Mouse (Mus musculus): ENCODE measurements around the gene Eras. TPM values are rescaled to one million over a fixed set of nuclear protein-coding genes. Genes with fewer than 3 reads are reported as not detected.

Eras gene
- total RNA-seq (2012; rRNA removed) = 60.6 and 60.8 TPM in 2 replicates

GRCm38 (mm10) chrX:7928270-7928790 lies at the start of gene Eras:
Gene Eras, minus strand, starts transcription at chrX:7928607.
- H3K9me3 ChIP-seq (ENCODE audit: control insufficient read depth, insufficient read depth, low read depth, low read length) = no peaks in the 10 kb centered on the region

GRCm38 (mm10) chrX:7977892-7978291 lies 49.5 kb upstream of the Eras start, which contains the start of gene Gata1:
Gene Gata1, minus strand, starts transcription at chrX:7978071.
- Histone ChIP-seq H3K9me3 (ENCODE audit: control insufficient read depth, insufficient read depth, low read depth, low read length) (no peaks in the 10 kb centered on the region), H3K27ac (ENCODE audit: insufficient read depth, low read depth, low read length, poor library complexity, severe bottlenecking) (no peak within 1 kb of the TSS), H3K4me3 (ENCODE audit: insufficient read depth in 1 of 2, low read depth in 1 of 2, low read length in 2 of 2, poor library complexity in 1 of 2, severe bottlenecking in 1 of 2) (no peak within 1 kb of the TSS), H3K4me1 (ENCODE audit: control insufficient read depth in 2 of 2, insufficient read depth in 2 of 2, low read length in 2 of 2, poor library complexity in 1 of 2) (peaks cover 0 to 2% of the 10 kb centered on the region in 2 experiments; a peak in 1 of 4 replicates), H3K9ac (ENCODE audit: insufficient read depth, low read depth, low read length, poor library complexity, severe bottlenecking) (no peak within 1 kb of the TSS), H3K36me3 (ENCODE audit: control insufficient read depth, insufficient read depth, low read length, poor library complexity, severe bottlenecking) (no peaks in the 10 kb centered on the region)
- in situ Hi-C loops (cut with MboI; ENCODE audit: low sequenced_read_pairs in 2 of 2, unreplicated experiment in 2 of 2) = no loop called here
- no peak for DNase-seq (ENCODE audit: low read depth, low spot score)
- TF ChIP-seq ZNF384 (IDR thresholded peaks at IDR 0.05; ENCODE audit: low read depth, low read length) = no peak
- no peak for TF ChIP-seq HCFC1 (IDR thresholded peaks at IDR 0.05; ENCODE audit: borderline replicate concordance, insufficient read depth, low read length)
- no peak for TF ChIP-seq CHD2 (IDR thresholded peaks at IDR 0.05; ENCODE audit: low read depth, low read length)
- TF ChIP-seq MAFK (IDR thresholded peaks at IDR 0.05; ENCODE audit: insufficient read depth, low read depth, low read length) = no peak
- no peak for TF ChIP-seq ZC3H11A (IDR thresholded peaks at IDR 0.05; ENCODE audit: borderline replicate concordance, low read depth, low read length)

More at GRCm38 (mm10) chrX:7928270-7928790, at the start of gene Eras:
- DNase-seq (ENCODE audit: low read depth, low spot score) = no peak
- H3K36me3 ChIP-seq (ENCODE audit: control insufficient read depth, insufficient read depth, low read length, poor library complexity, severe bottlenecking) = peaks cover 28% of the 10 kb centered on the region
- no peak for TF ChIP-seq ZC3H11A (IDR thresholded peaks at IDR 0.05; ENCODE audit: borderline replicate concordance, low read depth, low read length)
- TF ChIP-seq MAFK (IDR thresholded peaks at IDR 0.05; ENCODE audit: insufficient read depth, low read depth, low read length) = no peak
- TF ChIP-seq HCFC1 (IDR thresholded peaks at IDR 0.05; ENCODE audit: borderline replicate concordance, insufficient read depth, low read length) = no peak
- TF ChIP-seq ZNF384 (IDR thresholded peaks at IDR 0.05; ENCODE audit: low read depth, low read length) = no peak
- no peak for TF ChIP-seq CHD2 (IDR thresholded peaks at IDR 0.05; ENCODE audit: low read depth, low read length)
- in situ Hi-C loops (cut with MboI; ENCODE audit: low sequenced_read_pairs in 2 of 2, unreplicated experiment in 2 of 2) = loop anchor here in 1 of 2 experiments (10.0 kb wide), 1 partner anchor 86 kb away; the partner anchor contains the start of gene Glod5
- peak within 1 kb of the TSS; percentile 67 to 84 for H3K4me3 ChIP-seq (ENCODE audit: insufficient read depth in 1 of 2, low read depth in 1 of 2, low read length in 2 of 2, poor library complexity in 1 of 2, severe bottlenecking in 1 of 2)
- peak within 1 kb of the TSS; percentile 90 for H3K27ac ChIP-seq (ENCODE audit: insufficient read depth, low read depth, low read length, poor library complexity, severe bottlenecking)
- H3K4me1 ChIP-seq (ENCODE audit: control insufficient read depth in 2 of 2, insufficient read depth in 2 of 2, low read length in 2 of 2, poor library complexity in 1 of 2) = peaks cover 0 to 14% of the 10 kb centered on the region in 2 experiments; a peak in 2 of 4 replicates
- peak within 1 kb of the TSS; percentile 79 for H3K9ac ChIP-seq (ENCODE audit: insufficient read depth, low read depth, low read length, poor library complexity, severe bottlenecking)

DNA sequence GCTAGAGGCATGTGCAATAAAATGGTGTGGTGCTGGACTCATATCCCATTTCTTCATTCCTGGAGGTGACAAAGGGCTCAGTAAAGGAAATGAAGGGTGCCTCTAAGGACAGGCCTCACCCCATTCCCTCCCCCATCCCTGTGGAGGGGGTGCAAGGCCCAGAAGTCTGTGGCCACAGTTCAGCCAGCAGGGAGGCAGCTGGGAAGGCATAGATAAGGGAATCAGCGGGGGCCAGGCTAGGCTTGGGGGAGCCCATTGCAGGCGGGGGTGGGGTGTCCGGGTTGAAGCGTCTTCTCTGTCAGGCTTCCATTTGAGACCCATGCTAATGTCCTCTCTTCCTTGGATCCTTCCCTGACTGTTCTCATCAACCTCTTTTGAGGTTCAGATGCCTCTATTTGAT lies 42.9 kb upstream of the Eras start:
- no peaks in the 10 kb centered on the region for H3K9me3 ChIP-seq (ENCODE audit: control insufficient read depth, insufficient read depth, low read depth, low read length)
- in situ Hi-C loops (cut with MboI; ENCODE audit: low sequenced_read_pairs in 2 of 2, unreplicated experiment in 2 of 2) = no loop called here
- peaks cover 0 to 5% of the 10 kb centered on the region in 2 experiments; a peak in 1 of 4 replicates for H3K4me1 ChIP-seq (ENCODE audit: control insufficient read depth in 2 of 2, insufficient read depth in 2 of 2, low read length in 2 of 2, poor library complexity in 1 of 2)
- H3K9ac ChIP-seq (ENCODE audit: insufficient read depth, low read depth, low read length, poor library complexity, severe bottlenecking) = no peak overlapping the region
- DNase-seq (ENCODE audit: low read depth, low spot score) = no peak
- no peaks in the 10 kb centered on the region for H3K36me3 ChIP-seq (ENCODE audit: control insufficient read depth, insufficient read depth, low read length, poor library complexity, severe bottlenecking)
- H3K27ac ChIP-seq (ENCODE audit: insufficient read depth, low read depth, low read length, poor library complexity, severe bottlenecking) = no peak overlapping the region
- TF ChIP-seq ZC3H11A (IDR thresholded peaks at IDR 0.05; ENCODE audit: borderline replicate concordance, low read depth, low read length) (no peak), CHD2 (IDR thresholded peaks at IDR 0.05; ENCODE audit: low read depth, low read length) (no peak), ZNF384 (IDR thresholded peaks at IDR 0.05; ENCODE audit: low read depth, low read length) (no peak), HCFC1 (IDR thresholded peaks at IDR 0.05; ENCODE audit: borderline replicate concordance, insufficient read depth, low read length) (no peak), MAFK (IDR thresholded peaks at IDR 0.05; ENCODE audit: insufficient read depth, low read depth, low read length) (no peak)
- H3K4me3 ChIP-seq (ENCODE audit: insufficient read depth in 1 of 2, low read depth in 1 of 2, low read length in 2 of 2, poor library complexity in 1 of 2, severe bottlenecking in 1 of 2) = no peak overlapping the region

GRCm38 (mm10) chrX:7968899-7969298 lies 40.5 kb upstream of the Eras start:
- H3K9me3 ChIP-seq (ENCODE audit: control insufficient read depth, insufficient read depth, low read depth, low read length) = no peaks in the 10 kb centered on the region
- no peaks in the 10 kb centered on the region for H3K36me3 ChIP-seq (ENCODE audit: control insufficient read depth, insufficient read depth, low read length, poor library complexity, severe bottlenecking)
- TF ChIP-seq CHD2 (IDR thresholded peaks at IDR 0.05; ENCODE audit: low read depth, low read length) = no peak
- DNase-seq (ENCODE audit: low read depth, low spot score) = no peak
- peaks cover 0 to 6% of the 10 kb centered on the region in 2 experiments; a peak in 1 of 4 replicates for H3K4me1 ChIP-seq (ENCODE audit: control insufficient read depth in 2 of 2, insufficient read depth in 2 of 2, low read length in 2 of 2, poor library complexity in 1 of 2)
- in situ Hi-C loops (cut with MboI; ENCODE audit: low sequenced_read_pairs in 2 of 2, unreplicated experiment in 2 of 2) = no loop called here
- H3K4me3 ChIP-seq (ENCODE audit: insufficient read depth in 1 of 2, low read depth in 1 of 2, low read length in 2 of 2, poor library complexity in 1 of 2, severe bottlenecking in 1 of 2) = no peak overlapping the region
- no peak overlapping the region for H3K27ac ChIP-seq (ENCODE audit: insufficient read depth, low read depth, low read length, poor library complexity, severe bottlenecking)
- no peak overlapping the region for H3K9ac ChIP-seq (ENCODE audit: insufficient read depth, low read depth, low read length, poor library complexity, severe bottlenecking)
